Mouse (Mus musculus) olfactory bulb, adult 2 months (tissue): Measurements from ENCODE around the gene Pgap1. TPM values are rescaled to one million over a fixed set of nuclear protein-coding genes. Genes with fewer than 3 reads are reported as not detected.
A peak's percentile ranks its signal among the peaks of the same experiment; 100 is the strongest.

ENCODE experiments used
- H3K27ac ChIP-seq: fragments of 200-500 bp; 2 replicates; pipeline ENCODE4 v1.5.1; 2012; ENCODE audit warnings: low read depth, low read length; ENCODE audit not compliant: insufficient read depth
- H3K4me1 ChIP-seq: fragments of 200-500 bp; 2 replicates; pipeline ENCODE4 v1.6.1; 2012; ENCODE audit warnings: low read length; ENCODE audit not compliant: control insufficient read depth, insufficient read depth
- H3K4me3 ChIP-seq: fragments of 200-500 bp; 2 replicates; pipeline ENCODE4 v1.5.1; 2012; ENCODE audit warnings: mild to moderate bottlenecking, low read depth, low read length, moderate library complexity; ENCODE audit not compliant: insufficient read depth
- CTCF ChIP-seq: fragments of 200-500 bp; IDR thresholded peaks from 2 replicates; pipeline ENCODE4 v1.5.1; 2012; ENCODE audit warnings: low read depth, mild to moderate bottlenecking, low read length, moderate library complexity; ENCODE audit not compliant: insufficient read depth
- POLR2A ChIP-seq: fragments of 200-500 bp; IDR thresholded peaks from 2 replicates; pipeline ENCODE4 v1.6.1; 2012; ENCODE audit warnings: mild to moderate bottlenecking, low read depth, low read length, moderate library complexity; ENCODE audit not compliant: insufficient read depth
- WGBS: fragments of 180-500 bp; shearing (Covaris S2); methylation state at CpG from one replicate; pipeline ENCODE4 v1.1.7; 2018; 5-methylcytosine and 5-hydroxymethylcytosine counted together
- polyA plus RNA-seq: library from polyadenylated mRNA; stranded (reverse); fragments of >200 nt; gene quantifications from 2 replicates; pipeline ENCODE4 v1.2.4, GENCODE M21; 2012; ENCODE audit warnings: low replicate concordance; ENCODE audit not compliant: missing spikeins, insufficient read depth, insufficient read length

Pgap1 gene
- polyA plus RNA-seq, 1 experiment, result not detected

DNA sequence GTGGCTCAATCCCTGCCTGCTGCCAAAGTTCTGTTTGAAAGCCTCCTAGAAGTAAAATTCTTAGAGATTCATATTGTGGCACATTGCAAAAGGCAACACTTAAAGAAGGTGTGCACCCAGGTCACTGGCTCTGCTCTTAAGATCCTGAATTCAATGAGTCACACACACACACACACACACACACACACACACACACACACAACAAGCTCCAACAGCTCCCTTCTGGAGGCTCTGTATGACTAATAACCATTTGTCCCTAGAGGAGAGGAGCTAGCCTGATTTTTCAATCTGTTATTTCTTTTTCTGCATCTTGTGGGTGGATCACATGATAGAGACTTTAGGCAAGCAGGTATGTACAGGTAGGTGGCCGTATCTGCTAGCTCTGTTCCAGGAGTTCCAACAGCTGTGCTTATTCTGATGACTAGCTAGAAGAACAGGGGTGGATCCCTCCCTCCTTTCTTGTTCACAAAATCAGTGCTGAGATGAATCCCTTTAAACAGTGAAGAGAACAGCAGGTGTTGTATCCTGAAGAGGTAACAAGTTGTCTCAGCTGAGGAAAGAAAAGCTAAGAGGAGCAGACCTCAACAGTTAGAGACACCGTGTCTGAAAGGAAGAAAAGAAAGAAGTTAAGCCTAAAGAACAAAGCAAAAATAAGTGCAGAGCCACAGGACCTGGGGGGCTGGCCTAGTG lies 27.2 kb upstream of the Pgap1 start:
- H3K4me1 ChIP-seq, result no peaks in the 10 kb centered on the region
- H3K4me3 ChIP-seq, result no peak overlapping the region
- no peak for TF ChIP-seq CTCF
- TF ChIP-seq POLR2A, result no peak
- 49% methylated on average over 2 of the region's 2 CpGs for WGBS
- no peak overlapping the region for H3K27ac ChIP-seq

DNA sequence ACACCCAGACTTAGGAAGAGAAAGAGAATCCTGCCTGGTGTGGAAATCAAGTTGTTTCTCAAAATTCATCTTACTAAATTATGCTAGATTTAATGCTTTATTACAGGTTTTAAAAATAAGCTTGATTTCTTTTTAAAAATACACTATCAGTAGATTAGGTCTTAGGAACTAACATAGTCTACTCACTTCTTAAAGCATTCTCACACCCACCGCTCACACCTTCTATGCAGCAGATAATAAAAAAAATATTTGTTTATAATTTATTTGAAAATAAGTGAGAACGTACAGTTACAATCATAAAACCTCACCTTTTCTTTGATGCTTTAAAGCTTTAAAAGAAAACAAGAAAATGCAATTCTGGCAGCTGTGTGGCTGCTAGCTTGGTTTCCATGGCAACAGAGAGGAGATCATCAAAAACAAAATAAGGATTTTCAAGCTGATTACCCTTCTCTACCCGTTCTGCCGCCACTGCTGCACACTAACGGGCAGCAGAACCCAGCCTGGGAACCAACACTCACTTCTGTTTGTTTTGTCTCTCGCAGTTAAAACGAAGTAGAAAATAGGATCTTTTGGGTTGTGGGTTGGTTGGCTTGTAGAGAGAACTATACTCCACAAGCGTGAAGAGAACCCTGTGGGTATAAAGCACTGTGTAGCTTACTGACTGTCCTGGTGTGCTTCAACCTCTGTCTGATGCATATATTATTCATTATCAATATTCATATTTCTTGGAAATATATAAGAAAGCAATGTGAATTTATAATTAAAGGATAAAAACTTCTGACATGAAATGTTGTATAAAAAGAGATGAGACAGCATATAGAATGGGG lies 21.1 kb upstream of the Pgap1 start:
- H3K4me3 ChIP-seq, result peak overlapping the region; percentile 20; the same call in 1 of the 2 replicates
- H3K27ac ChIP-seq, result peak overlapping the region; percentile 78
- TF ChIP-seq POLR2A, result no peak
- TF ChIP-seq CTCF, result no peak
- no peaks in the 10 kb centered on the region for H3K4me1 ChIP-seq
- 13% methylated on average over 8 of the region's 8 CpGs for WGBS

DNA sequence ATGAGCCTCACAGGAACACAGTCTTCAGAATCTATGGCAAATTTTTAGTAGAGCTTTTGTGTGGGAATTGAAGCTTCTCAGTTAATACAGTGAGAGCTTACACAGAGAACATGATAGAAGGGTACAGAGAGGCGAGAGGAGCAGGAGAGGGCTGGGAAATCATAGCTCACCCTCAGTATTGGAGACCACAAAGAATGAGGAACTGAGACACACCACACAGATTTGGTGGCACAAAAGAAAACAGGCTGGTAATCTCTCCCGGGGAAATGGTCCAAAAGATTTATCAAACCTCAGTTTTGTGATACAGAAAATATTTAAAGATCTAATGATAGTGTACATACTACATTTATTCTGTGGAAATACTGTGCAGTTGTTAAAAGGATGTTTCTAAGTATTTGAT lies 11.6 kb upstream of the Pgap1 start:
- no peak overlapping the region for H3K4me3 ChIP-seq
- WGBS, result 67% methylated on average over 2 of the region's 2 CpGs
- H3K4me1 ChIP-seq, result no peaks in the 10 kb centered on the region
- TF ChIP-seq CTCF (no peak), POLR2A (no peak)
- no peak overlapping the region for H3K27ac ChIP-seq

DNA sequence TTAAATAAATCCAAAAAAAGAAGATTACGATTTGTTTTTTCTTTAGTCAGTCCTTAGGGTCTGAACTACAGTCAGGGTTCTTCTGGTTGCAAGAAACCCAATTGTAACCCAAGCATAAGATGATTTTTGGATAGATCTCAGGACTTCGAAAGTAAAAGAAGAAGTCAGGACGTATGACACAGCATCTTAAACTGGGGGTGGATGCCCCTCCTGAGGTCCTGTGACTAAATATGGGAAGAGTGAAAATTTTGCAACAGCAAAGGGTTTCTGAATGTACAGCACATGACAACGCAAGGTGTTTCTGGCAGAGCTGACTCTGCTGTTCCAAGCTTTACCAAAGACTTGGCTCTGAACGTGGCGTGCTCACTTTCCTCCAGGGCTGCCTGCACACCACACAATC lies 6.4 kb upstream of the Pgap1 start:
- 94% methylated on average over 6 of the region's 6 CpGs for WGBS
- H3K27ac ChIP-seq, result no peak overlapping the region

DNA sequence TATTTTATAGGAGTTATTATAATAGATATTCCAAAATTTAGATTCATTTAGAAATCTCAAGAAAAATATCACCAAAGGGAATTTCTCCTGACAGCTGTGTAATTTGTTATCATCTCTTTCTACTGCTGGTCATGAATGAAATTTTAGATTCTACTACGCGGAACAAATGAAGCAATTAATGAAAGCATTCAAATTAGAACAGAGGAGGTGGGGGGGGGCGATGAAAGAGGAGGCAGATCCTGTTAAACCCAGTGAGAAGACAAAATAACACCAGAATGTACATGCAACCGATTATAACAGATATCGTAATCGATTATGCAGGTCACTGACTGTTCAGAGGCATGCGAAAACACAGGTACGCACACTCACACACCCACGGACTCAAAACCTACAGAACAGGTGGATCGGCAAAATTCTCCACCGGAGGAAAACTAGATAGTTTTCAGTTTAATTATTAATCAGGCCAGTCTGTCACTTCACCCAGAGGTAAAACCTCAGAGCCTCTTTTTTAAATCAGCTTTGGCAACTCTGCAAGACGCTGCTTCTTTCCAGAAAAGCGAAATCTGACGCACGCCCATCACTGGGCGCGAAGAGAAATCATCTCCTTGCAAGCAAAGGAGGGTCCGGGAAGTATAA lies 780 bp downstream of the Pgap1 start:
- WGBS, result 1% methylated on average over 18 of the region's 18 CpGs
- Histone ChIP-seq H3K4me3 (peak overlapping the region; percentile 86), H3K27ac (peak overlapping the region; percentile 47), H3K4me1 (no peaks in the 10 kb centered on the region; the same call in 1 of the 2 replicates)
- TF ChIP-seq POLR2A, result no peak
- TF ChIP-seq CTCF, result no peak

More for the DNA sequence above, 6.4 kb upstream of the Pgap1 start:
- no peak overlapping the region for H3K4me3 ChIP-seq
- no peaks in the 10 kb centered on the region for H3K4me1 ChIP-seq
- TF ChIP-seq POLR2A (no peak), CTCF (no peak)

DNA sequence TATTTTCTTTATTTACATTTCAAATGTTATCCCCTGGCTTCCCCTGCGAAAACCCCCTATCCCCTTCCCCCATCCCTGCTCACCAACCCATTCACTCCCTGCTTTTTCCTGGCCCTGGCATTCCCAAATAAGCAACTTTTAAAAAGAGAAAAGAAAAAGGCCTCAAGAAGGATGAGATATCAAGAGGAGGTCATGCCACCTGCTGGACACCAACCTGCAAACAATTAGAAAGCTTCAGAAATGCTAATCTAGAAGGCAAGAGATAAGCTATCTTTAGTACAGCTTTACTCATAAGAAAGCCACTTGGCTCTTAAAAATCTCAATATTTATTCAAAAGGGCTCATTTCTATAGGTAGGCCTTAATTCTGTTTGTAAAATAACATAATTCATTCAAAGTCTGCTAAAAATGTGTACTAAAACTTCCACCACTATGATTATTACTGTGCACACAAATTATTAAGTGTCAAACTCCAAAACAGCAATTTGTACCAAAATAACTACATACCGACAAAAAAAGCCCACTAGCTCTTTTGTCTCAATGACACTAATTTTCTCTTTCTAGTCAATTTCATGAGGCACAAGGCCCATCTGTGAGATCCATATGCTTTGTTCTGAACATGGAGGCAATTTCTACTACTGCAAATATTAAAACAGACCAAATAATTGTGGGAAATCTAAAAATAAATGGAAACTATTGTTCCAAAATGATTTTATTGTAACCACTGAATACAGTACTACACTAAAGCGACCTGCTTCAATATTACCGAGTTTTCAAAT lies 1.9 kb downstream of the Pgap1 start:
- no peak overlapping the region for H3K27ac ChIP-seq
- TF ChIP-seq CTCF (no peak), POLR2A (no peak)
- H3K4me1 ChIP-seq, result no peaks in the 10 kb centered on the region; the same call in 1 of the 2 replicates
- H3K4me3 ChIP-seq, result no peak overlapping the region
- 21% methylated on average over 4 of the region's 4 CpGs for WGBS

DNA sequence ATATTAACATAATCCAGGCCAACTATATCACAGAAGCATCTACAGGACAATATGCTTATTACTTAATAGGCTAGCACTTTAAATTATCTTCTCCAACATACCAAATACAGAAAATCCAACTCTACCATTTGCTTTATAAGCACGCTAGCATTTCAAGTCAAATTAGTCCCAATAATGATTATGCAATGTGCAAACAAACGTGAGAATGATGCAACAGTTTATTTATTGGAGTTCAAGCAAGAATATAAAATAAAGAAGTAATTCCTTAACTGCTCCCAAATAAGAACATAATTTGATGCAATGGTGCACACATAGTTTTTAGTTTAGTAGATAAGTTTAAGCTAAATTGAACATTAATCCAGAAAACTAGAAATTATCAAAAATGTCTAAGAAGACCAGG lies 4.9 kb downstream of the Pgap1 start:
- H3K4me1 ChIP-seq, result no peaks in the 10 kb centered on the region
- no peak overlapping the region for H3K27ac ChIP-seq
- WGBS, result 72% methylated on average over 2 of the region's 2 CpGs
- no peak overlapping the region for H3K4me3 ChIP-seq
- no peak for TF ChIP-seq POLR2A
- TF ChIP-seq CTCF, result no peak

DNA sequence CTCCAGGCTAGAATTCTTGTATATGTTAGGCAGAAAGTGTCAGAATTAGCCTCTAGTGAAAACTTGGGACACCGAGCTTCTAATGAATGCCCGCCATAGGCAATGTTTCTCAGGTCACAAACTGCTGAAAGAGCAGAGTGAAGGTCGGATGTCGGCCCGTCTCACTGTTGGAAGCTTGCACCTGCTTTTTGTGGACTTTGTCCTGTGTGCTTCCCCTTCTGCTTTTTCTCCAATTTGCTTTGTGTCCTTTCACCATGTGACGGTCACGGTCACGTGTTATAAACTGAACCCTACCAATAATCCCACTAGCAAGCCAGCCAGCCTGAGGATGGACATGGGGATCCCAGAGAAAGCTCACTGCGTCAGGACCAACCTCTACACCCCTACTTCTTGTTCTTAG lies 12.3 kb downstream of the Pgap1 start:
- Histone ChIP-seq H3K27ac (no peak overlapping the region), H3K4me1 (no peaks in the 10 kb centered on the region), H3K4me3 (no peak overlapping the region)
- TF ChIP-seq CTCF (no peak), POLR2A (no peak)
- WGBS, result 92% methylated on average over 9 of the region's 9 CpGs
